Mouse (Mus musculus): ENCODE data around the gene Speer4a. TPM values are rescaled to one million over a fixed set of nuclear protein-coding genes. Genes with fewer than 3 reads are reported as not detected.
"Not testable (repeated sequence)": the region's sequence is repeated elsewhere in the genome, so short reads cannot be mapped to it uniquely, and the experiment has no call there.

Speer4a gene
- polyA plus RNA-seq (2017; shearing (Covaris generic)) = not detected

GRCm38 (mm10) chr5:26039458-26039857, at the start of gene Speer4a:
TSS of gene Speer4a (minus strand) at chr5:26039558.
- ATAC-seq = not testable (repeated sequence)

- not testable (repeated sequence) for ATAC-seq
Measured at GRCm38 (mm10) chr5:26079023-26079422, 39.7 kb upstream of the Speer4a start.

- no peak for ATAC-seq
Measured at GRCm38 (mm10) chr5:26070716-26071115, 31.4 kb upstream of the Speer4a start.

- not testable (repeated sequence) for ATAC-seq
Measured at GRCm38 (mm10) chr5:26058481-26058880, 19.1 kb upstream of the Speer4a start, which contains the start of gene Gm7347. TSS of gene Gm7347 (minus strand) at chr5:26058581.

- not testable (repeated sequence) for ATAC-seq
Measured at GRCm38 (mm10) chr5:26022816-26023215, 16.5 kb downstream of the Speer4a start, which contains the start of gene Gm5862. TSS of gene Gm5862 (minus strand) at chr5:26022916.

GRCm38 (mm10) chr5:26007697-26008096, 31.7 kb downstream of the Speer4a start:
- ATAC-seq = not testable (repeated sequence)

- not testable (repeated sequence) for ATAC-seq
Measured at GRCm38 (mm10) chr5:26006937-26007695, 32.2 kb downstream of the Speer4a start.

- ATAC-seq = not testable (repeated sequence)
Measured at GRCm38 (mm10) chr5:26004698-26005097, 34.7 kb downstream of the Speer4a start, which contains the start of gene Gm1979. TSS of gene Gm1979 (minus strand) at chr5:26004798.

- ATAC-seq = not testable (repeated sequence)
Measured at GRCm38 (mm10) chr5:25988550-25988949, 50.8 kb downstream of the Speer4a start, which contains the start of gene Gm21698. TSS of gene Gm21698 (minus strand) at chr5:25988650.

Other genes starting within 250 kb of the Speer4a start
- gene Gm21663, start 97.2 kb downstream of the Speer4a start, polyA plus RNA-seq (2017; shearing (Covaris generic)) = not detected
- not detected for gene Gm21671, start 85.1 kb downstream of the Speer4a start, polyA plus RNA-seq (2017; shearing (Covaris generic))
- gene Gm21680, start 66.9 kb downstream of the Speer4a start, polyA plus RNA-seq (2017; shearing (Covaris generic)) = not detected
- gene Gm21698, start 50.9 kb downstream of the Speer4a start, polyA plus RNA-seq (2017; shearing (Covaris generic)) = not detected
- gene Gm1979, start 34.8 kb downstream of the Speer4a start, polyA plus RNA-seq (2017; shearing (Covaris generic)) = not detected
- gene Gm5862, start 16.6 kb downstream of the Speer4a start, polyA plus RNA-seq (2017; shearing (Covaris generic)) = not detected
- gene Gm7347, start 19.0 kb upstream of the Speer4a start, polyA plus RNA-seq (2017; shearing (Covaris generic)) = not detected
- gene Gm10471, start 49.7 kb upstream of the Speer4a start, polyA plus RNA-seq (2017; shearing (Covaris generic)) = not detected
- gene 5031410I06Rik, start 65.8 kb upstream of the Speer4a start, polyA plus RNA-seq (2017; shearing (Covaris generic)) = not detected
- not detected for gene Gm10220, start 81.9 kb upstream of the Speer4a start, polyA plus RNA-seq (2017; shearing (Covaris generic))
- gene Gm7361, start 218.1 kb upstream of the Speer4a start, polyA plus RNA-seq (2017; shearing (Covaris generic)) = not detected